Mouse (Mus musculus) embryonic fibroblast, embryonic 13.5 days (primary cell): ENCODE results near the gene Stk32c.

Experiments
- CTCF ChIP-seq: IDR thresholded peaks from 2 replicates; pipeline ENCODE4 v1.5.1; 2011; ENCODE audit warnings: mild to moderate bottlenecking, control low read depth, low read length, moderate library complexity, borderline replicate concordance; ENCODE audit not compliant: insufficient read depth
- POLR2A ChIP-seq: IDR thresholded peaks from 2 replicates; pipeline ENCODE4 v1.6.1; 2011; ENCODE audit warnings: low read depth, mild to moderate bottlenecking, control low read depth, low read length, moderate library complexity

DNA sequence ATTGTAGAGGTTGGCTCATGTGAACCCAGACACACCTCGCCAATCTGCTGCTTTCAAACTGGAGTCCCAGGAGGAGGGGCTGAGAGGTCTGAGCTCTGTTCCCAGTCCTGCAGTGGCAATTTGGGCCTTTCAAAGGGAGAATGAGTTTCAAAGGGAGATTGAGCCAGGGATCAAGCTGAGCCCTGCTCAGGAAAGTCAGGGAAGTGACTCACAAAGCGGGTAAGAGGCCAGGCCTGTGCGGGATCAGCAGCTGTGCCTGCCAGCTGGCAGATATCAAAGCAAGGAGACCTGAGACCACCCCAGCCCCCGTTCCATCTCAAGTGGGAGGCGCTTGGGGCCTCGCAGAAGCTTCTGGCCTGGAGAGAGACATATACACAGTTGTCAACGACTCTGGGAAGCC, 135.8 kb downstream of the Stk32c start:
- no peak for TF ChIP-seq CTCF
- TF ChIP-seq POLR2A = no peak
